Mouse (Mus musculus): Measurements from ENCODE around the gene Mrnip. TPM values are rescaled to one million over a fixed set of nuclear protein-coding genes. Genes with fewer than 3 reads are reported as not detected.

Gene Mrnip
- polyA plus RNA-seq, 1 experiment: 3.8 TPM

GRCm38 (mm10) chr11:50149603-50150150 is 24.6 kb upstream of the Mrnip start:
- peaks cover 63% of the 10 kb centered on the region for H3K36me3 ChIP-seq (ENCODE audit: control insufficient read depth, insufficient read depth, low read length)
- 80% methylated on average over 9 of the region's 9 CpGs for WGBS
- TF ChIP-seq POLR2A (IDR thresholded peaks at IDR 0.05; ENCODE audit: low read depth, low read length) (no peak), CTCF (IDR thresholded peaks at IDR 0.05; ENCODE audit: extremely low read depth, insufficient read length, insufficient replicate concordance, low read depth, low read length) (no peak)

DNA sequence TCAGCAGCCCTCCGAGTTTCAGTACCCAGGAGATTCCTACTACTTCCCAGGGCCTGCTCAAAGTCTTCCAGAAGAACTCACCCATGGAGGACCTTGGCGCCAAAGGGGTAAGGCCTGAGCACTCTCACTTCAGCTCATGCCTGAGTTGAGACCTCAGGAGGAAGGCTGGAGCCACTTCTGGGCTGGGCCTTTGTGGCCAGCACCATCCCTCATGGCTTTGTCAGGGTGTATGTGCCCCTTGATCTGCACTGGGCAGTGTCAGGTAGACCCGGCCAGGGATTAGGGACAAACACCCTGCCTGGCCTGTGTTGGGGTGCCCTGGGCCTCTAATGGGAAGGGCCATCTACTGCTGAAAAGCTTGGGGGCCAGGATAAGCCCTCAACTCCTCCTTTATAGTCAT is 22.9 kb upstream of the Mrnip start:
- WGBS: 77% methylated on average over 3 of the region's 3 CpGs
- H3K4me1 ChIP-seq (ENCODE audit: control insufficient read depth, insufficient read depth, insufficient read length, low read length): no peaks in the 10 kb centered on the region
- peaks cover 56% of the 10 kb centered on the region for H3K36me3 ChIP-seq (ENCODE audit: control insufficient read depth, insufficient read depth, low read length)
- H3K27me3 ChIP-seq (ENCODE audit: control insufficient read depth, insufficient read depth, low read length): no peaks in the 10 kb centered on the region
- no peak overlapping the region for H3K27ac ChIP-seq (ENCODE audit: insufficient read depth, low read depth, low read length)
- TF ChIP-seq POLR2A (IDR thresholded peaks at IDR 0.05; ENCODE audit: low read depth, low read length) (no peak), CTCF (IDR thresholded peaks at IDR 0.05; ENCODE audit: extremely low read depth, insufficient read length, insufficient replicate concordance, low read depth, low read length) (no peak)
- no peak overlapping the region for H3K4me3 ChIP-seq (ENCODE audit: low read depth, low read length)

More at GRCm38 (mm10) chr11:50149603-50150150, 24.6 kb upstream of the Mrnip start:
- Histone ChIP-seq H3K27ac (ENCODE audit: insufficient read depth, low read depth, low read length) (no peak overlapping the region), H3K4me3 (ENCODE audit: low read depth, low read length) (no peak overlapping the region), H3K4me1 (ENCODE audit: control insufficient read depth, insufficient read depth, insufficient read length, low read length) (no peaks in the 10 kb centered on the region), H3K27me3 (ENCODE audit: control insufficient read depth, insufficient read depth, low read length) (no peaks in the 10 kb centered on the region)

DNA sequence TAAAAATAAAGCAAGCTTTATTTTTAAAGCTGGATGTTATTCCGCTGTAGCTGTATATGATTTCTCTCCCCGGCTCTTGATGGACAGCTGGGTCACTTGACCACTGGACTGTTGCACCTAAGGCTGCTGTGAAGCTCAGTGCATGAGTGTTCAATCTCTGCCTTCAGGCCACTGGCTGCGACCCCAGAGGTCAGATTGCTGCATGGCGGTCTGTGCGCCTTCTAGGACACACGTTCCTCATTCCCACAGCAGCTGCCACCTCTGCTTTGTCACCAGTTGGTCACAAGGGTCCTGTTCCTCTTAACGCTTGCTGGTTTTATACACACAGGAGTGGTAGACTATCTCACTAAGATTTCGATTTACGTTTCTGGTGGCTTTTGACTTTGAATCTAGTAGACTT is 20.1 kb upstream of the Mrnip start:
- peaks cover 65% of the 10 kb centered on the region for H3K36me3 ChIP-seq (ENCODE audit: control insufficient read depth, insufficient read depth, low read length)
- peaks cover 7% of the 10 kb centered on the region; the same call in 1 of the 2 replicates for H3K4me1 ChIP-seq (ENCODE audit: control insufficient read depth, insufficient read depth, insufficient read length, low read length)
- no peak overlapping the region for H3K27ac ChIP-seq (ENCODE audit: insufficient read depth, low read depth, low read length)
- TF ChIP-seq POLR2A (IDR thresholded peaks at IDR 0.05; ENCODE audit: low read depth, low read length) (no peak), CTCF (IDR thresholded peaks at IDR 0.05; ENCODE audit: extremely low read depth, insufficient read length, insufficient replicate concordance, low read depth, low read length) (no peak)
- 87% methylated on average over 9 of the region's 9 CpGs for WGBS
- no peaks in the 10 kb centered on the region for H3K27me3 ChIP-seq (ENCODE audit: control insufficient read depth, insufficient read depth, low read length)
- no peak overlapping the region for H3K4me3 ChIP-seq (ENCODE audit: low read depth, low read length)

GRCm38 (mm10) chr11:50154777-50155520 is 19.3 kb upstream of the Mrnip start:
- Histone ChIP-seq H3K4me1 (ENCODE audit: control insufficient read depth, insufficient read depth, insufficient read length, low read length) (peaks cover 14% of the 10 kb centered on the region; the same call in 1 of the 2 replicates), H3K4me3 (ENCODE audit: low read depth, low read length) (no peak overlapping the region), H3K36me3 (ENCODE audit: control insufficient read depth, insufficient read depth, low read length) (peaks cover 63% of the 10 kb centered on the region), H3K27ac (ENCODE audit: insufficient read depth, low read depth, low read length) (no peak overlapping the region), H3K27me3 (ENCODE audit: control insufficient read depth, insufficient read depth, low read length) (no peaks in the 10 kb centered on the region)
- no peak for TF ChIP-seq CTCF (IDR thresholded peaks at IDR 0.05; ENCODE audit: extremely low read depth, insufficient read length, insufficient replicate concordance, low read depth, low read length)
- no peak for TF ChIP-seq POLR2A (IDR thresholded peaks at IDR 0.05; ENCODE audit: low read depth, low read length)
- 88% methylated on average over 12 of the region's 12 CpGs for WGBS

- H3K36me3 ChIP-seq (ENCODE audit: control insufficient read depth, insufficient read depth, low read length): peaks cover 60% of the 10 kb centered on the region
- 94% methylated on average over 2 of the region's 2 CpGs for WGBS
- H3K27ac ChIP-seq (ENCODE audit: insufficient read depth, low read depth, low read length): no peak overlapping the region
- H3K27me3 ChIP-seq (ENCODE audit: control insufficient read depth, insufficient read depth, low read length): no peaks in the 10 kb centered on the region
- H3K4me3 ChIP-seq (ENCODE audit: low read depth, low read length): no peak overlapping the region
- TF ChIP-seq CTCF (IDR thresholded peaks at IDR 0.05; ENCODE audit: extremely low read depth, insufficient read length, insufficient replicate concordance, low read depth, low read length): no peak
- TF ChIP-seq POLR2A (IDR thresholded peaks at IDR 0.05; ENCODE audit: low read depth, low read length): no peak
- H3K4me1 ChIP-seq (ENCODE audit: control insufficient read depth, insufficient read depth, insufficient read length, low read length): peaks cover 14% of the 10 kb centered on the region; the same call in 1 of the 2 replicates
Observed at GRCm38 (mm10) chr11:50155785-50156184, 18.5 kb upstream of the Mrnip start.

DNA sequence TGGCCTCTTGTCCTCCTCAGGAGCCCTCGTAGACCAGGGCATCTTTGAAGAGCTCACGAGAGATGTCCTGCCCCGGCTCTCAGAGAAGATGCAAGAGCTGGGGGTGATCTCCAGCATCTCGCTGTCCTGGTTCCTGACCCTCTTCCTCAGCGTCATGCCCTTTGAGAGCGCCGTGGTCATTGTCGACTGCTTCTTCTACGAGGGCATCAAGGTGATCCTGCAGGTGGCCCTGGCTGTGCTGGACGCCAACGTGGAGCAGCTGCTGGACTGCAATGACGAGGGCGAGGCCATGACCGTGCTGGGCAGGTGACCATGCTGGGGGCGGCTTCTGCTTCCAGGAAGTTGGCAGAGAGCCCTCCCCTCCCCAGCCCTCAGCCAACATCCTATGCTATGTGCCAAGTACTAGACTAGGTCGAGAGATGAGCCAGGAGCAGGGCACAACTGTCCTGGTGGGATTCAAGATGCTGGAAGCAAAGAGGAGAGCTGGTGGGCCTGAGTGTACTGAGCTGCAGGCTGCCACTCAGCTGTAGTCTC is 17.5 kb upstream of the Mrnip start:
- WGBS: 73% methylated on average over 16 of the region's 16 CpGs
- TF ChIP-seq CTCF (IDR thresholded peaks at IDR 0.05; ENCODE audit: extremely low read depth, insufficient read length, insufficient replicate concordance, low read depth, low read length) (no peak), POLR2A (IDR thresholded peaks at IDR 0.05; ENCODE audit: low read depth, low read length) (no peak)
- H3K27me3 ChIP-seq (ENCODE audit: control insufficient read depth, insufficient read depth, low read length): no peaks in the 10 kb centered on the region
- peaks cover 14% of the 10 kb centered on the region; the same call in 1 of the 2 replicates for H3K4me1 ChIP-seq (ENCODE audit: control insufficient read depth, insufficient read depth, insufficient read length, low read length)
- H3K27ac ChIP-seq (ENCODE audit: insufficient read depth, low read depth, low read length): no peak overlapping the region
- H3K36me3 ChIP-seq (ENCODE audit: control insufficient read depth, insufficient read depth, low read length): peaks cover 50% of the 10 kb centered on the region
- H3K4me3 ChIP-seq (ENCODE audit: low read depth, low read length): no peak overlapping the region

DNA sequence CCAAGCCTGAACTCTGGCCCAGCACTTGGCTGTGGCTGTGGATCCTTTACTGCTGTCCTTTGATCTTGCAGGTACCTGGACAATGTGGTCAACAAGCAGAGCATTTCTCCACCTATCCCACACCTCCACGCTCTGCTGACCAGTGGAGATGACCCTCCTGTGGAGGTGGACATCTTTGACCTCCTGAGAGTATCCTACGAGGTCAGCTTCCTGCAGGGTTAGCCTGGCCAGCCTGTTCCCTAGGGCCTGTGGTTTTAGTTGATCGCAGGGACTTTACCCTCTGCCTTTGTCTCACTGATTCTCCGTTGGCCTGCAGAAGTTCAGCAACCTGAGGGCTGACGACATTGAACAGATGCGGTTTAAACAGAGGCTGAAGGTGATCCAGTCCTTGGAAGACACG is 15.9 kb upstream of the Mrnip start:
- WGBS: 86% methylated on average over 7 of the region's 7 CpGs
- Histone ChIP-seq H3K4me3 (ENCODE audit: low read depth, low read length) (no peak overlapping the region), H3K4me1 (ENCODE audit: control insufficient read depth, insufficient read depth, insufficient read length, low read length) (peaks cover 14% of the 10 kb centered on the region), H3K36me3 (ENCODE audit: control insufficient read depth, insufficient read depth, low read length) (peaks cover 35% of the 10 kb centered on the region), H3K27me3 (ENCODE audit: control insufficient read depth, insufficient read depth, low read length) (no peaks in the 10 kb centered on the region), H3K27ac (ENCODE audit: insufficient read depth, low read depth, low read length) (peak overlapping the region; percentile 44; the same call in 1 of the 2 replicates)
- TF ChIP-seq POLR2A (IDR thresholded peaks at IDR 0.05; ENCODE audit: low read depth, low read length) (no peak), CTCF (IDR thresholded peaks at IDR 0.05; ENCODE audit: extremely low read depth, insufficient read length, insufficient replicate concordance, low read depth, low read length) (no peak)
